Mouse (Mus musculus): ENCODE measurements around the gene Polr3gl.

- no peak for TF ChIP-seq CTCF (IDR thresholded peaks at IDR 0.05; ENCODE audit: extremely low read depth, insufficient read depth, insufficient read length, insufficient replicate concordance)
- no peak for TF ChIP-seq POLR2A (IDR thresholded peaks at IDR 0.05; ENCODE audit: low read depth, low read length)
Observed at GRCm38 (mm10) chr3:96539316-96539715, 54.7 kb downstream of the Polr3gl start.

Data from spleen, adult 2 months (tissue).